Mouse (Mus musculus) CH12.LX (cell line): ENCODE measurements around the gene Gm42742. TPM values are rescaled to one million over a fixed set of nuclear protein-coding genes. Genes with fewer than 3 reads are reported as not detected.

Source experiments
- DNase-seq: peaks from one replicate; pipeline ENCODE4 v3.0.0-alpha.2; 2013; ENCODE audit errors: extremely low read depth
- H3K27ac ChIP-seq: 2 replicates; pipeline ENCODE4 v1.5.1; 2012; ENCODE audit warnings: low read depth, mild to moderate bottlenecking, control low read depth, moderate library complexity; ENCODE audit not compliant: insufficient read depth
- H3K27me3 ChIP-seq: replicated peaks from 2 replicates; pipeline ENCODE3; 2012; ENCODE audit warnings: inconsistent platforms
- H3K36me3 ChIP-seq, 2 experiments: replicated peaks in 1 of 2; 2 replicates each; pipeline versions ENCODE3 to v1.6.1; 2012; ENCODE audit warnings: inconsistent platforms in 1 of 2, low read length in 1 of 2, mild to moderate bottlenecking in 1 of 2, mixed read lengths in 1 of 2, moderate library complexity in 1 of 2; ENCODE audit not compliant: control insufficient read depth in 1 of 2, insufficient read depth in 1 of 2
- H3K4me1 ChIP-seq, 2 experiments: 2 replicates each; pipeline ENCODE4 v1.6.1; 2012; ENCODE audit warnings: inconsistent platforms in 1 of 2, moderate library complexity in 1 of 2; ENCODE audit not compliant: insufficient read depth in 2 of 2, control insufficient read depth in 1 of 2
- H3K4me2 ChIP-seq: 2 replicates; pipeline ENCODE4 v1.6.1; 2012; ENCODE audit warnings: low read depth, mild to moderate bottlenecking, control low read depth; ENCODE audit not compliant: poor library complexity, insufficient read depth, severe bottlenecking
- H3K4me3 ChIP-seq, 3 experiments: fragments of 150-350 bp in 1 of 3; sonication (generic) in 1 of 3; replicated peaks in 1 of 3; 2 replicates each; pipeline versions ENCODE3 to v1.5.1; 2011 to 2012; ENCODE audit warnings: low read depth in 2 of 3, low read length in 2 of 3, mild to moderate bottlenecking in 2 of 3, moderate library complexity in 2 of 3, control low read depth in 1 of 3, improper control_type of control experiment in 1 of 3, inconsistent platforms in 1 of 3, mixed read lengths in 1 of 3; ENCODE audit not compliant: poor library complexity in 1 of 3
- H3K79me2 ChIP-seq: replicated peaks from 2 replicates; pipeline ENCODE4 v1.6.1; 2012; ENCODE audit warnings: mild to moderate bottlenecking, moderate library complexity; ENCODE audit not compliant: control insufficient read depth, poor library complexity, insufficient read depth, severe bottlenecking; ENCODE audit errors: extremely low read depth
- H3K9ac ChIP-seq: 2 replicates; pipeline ENCODE4 v1.6.1; 2012; ENCODE audit warnings: low read depth, mild to moderate bottlenecking, control low read depth, moderate library complexity; ENCODE audit not compliant: insufficient read depth
- H3K9me3 ChIP-seq: replicated peaks from 2 replicates; pipeline ENCODE3; 2012; ENCODE audit warnings: low read length, inconsistent platforms, mixed read lengths
- BHLHE40 ChIP-seq: IDR thresholded peaks from 2 replicates; pipeline ENCODE4 v1.6.1; 2011; ENCODE audit warnings: mild to moderate bottlenecking, low read depth, low read length, improper control_type of control experiment
- CTCF ChIP-seq, 2 experiments: IDR thresholded peaks in 1 of 2; conservative IDR thresholded peaks in 1 of 2; 2 replicates each; pipeline ENCODE4 v1.5.1; 2011 to 2012; ENCODE audit warnings: low read depth in 2 of 2, low read length in 2 of 2, improper control_type of control experiment in 1 of 2, inconsistent platforms in 1 of 2, mild to moderate bottlenecking in 1 of 2, moderate library complexity in 1 of 2
- EP300 ChIP-seq: IDR thresholded peaks from 2 replicates; pipeline ENCODE4 v1.6.1; 2011; ENCODE audit warnings: low read length, improper control_type of control experiment
- GABPA ChIP-seq: IDR thresholded peaks from 2 replicates; pipeline ENCODE4 v1.6.1; 2012; ENCODE audit warnings: low read depth, low read length, improper control_type of control experiment, inconsistent platforms; ENCODE audit not compliant: insufficient replicate concordance
- IRF4 ChIP-seq: IDR thresholded peaks from 2 replicates; pipeline ENCODE4 v1.6.1; 2014; ENCODE audit warnings: low read depth, mild to moderate bottlenecking, inconsistent platforms, low read length, improper control_type of control experiment
- JUN ChIP-seq: IDR thresholded peaks from 2 replicates; pipeline ENCODE4 v1.6.1; 2011; ENCODE audit warnings: low read depth, mild to moderate bottlenecking, low read length, improper control_type of control experiment, moderate library complexity; ENCODE audit not compliant: insufficient read depth
- JUND ChIP-seq: conservative IDR thresholded peaks from 2 replicates; pipeline ENCODE4 v1.6.1; 2011; ENCODE audit warnings: low read depth, low read length, improper control_type of control experiment
- KAT2A ChIP-seq: IDR thresholded peaks from 2 replicates; pipeline ENCODE4 v1.6.1; 2012; ENCODE audit warnings: low read length, improper control_type of control experiment, inconsistent platforms; ENCODE audit not compliant: insufficient replicate concordance
- MAFK ChIP-seq: IDR thresholded peaks from 2 replicates; pipeline ENCODE4 v1.6.1; 2011; ENCODE audit warnings: low read length, improper control_type of control experiment; ENCODE audit not compliant: insufficient replicate concordance
- MAX ChIP-seq: IDR thresholded peaks from 2 replicates; pipeline ENCODE4 v1.6.1; 2011; ENCODE audit warnings: low read length, improper control_type of control experiment
- MEF2A ChIP-seq: IDR thresholded peaks from 2 replicates; pipeline ENCODE4 v1.6.1; 2014; ENCODE audit warnings: low read depth, mild to moderate bottlenecking, inconsistent platforms, low read length, improper control_type of control experiment, borderline replicate concordance
- MXI1 ChIP-seq: IDR thresholded peaks from 2 replicates; pipeline ENCODE4 v1.6.1; 2011; ENCODE audit warnings: mild to moderate bottlenecking, low read depth, low read length, improper control_type of control experiment
- MYC ChIP-seq: IDR thresholded peaks from 2 replicates; pipeline ENCODE4 v1.6.1; 2011; ENCODE audit warnings: low read depth, mild to moderate bottlenecking, improper control_type of control experiment, low read length
- NELFE ChIP-seq: IDR thresholded peaks from 2 replicates; pipeline ENCODE4 v1.6.1; 2011; ENCODE audit warnings: low read depth, low read length, improper control_type of control experiment
- POLR2AphosphoS2 ChIP-seq: IDR thresholded peaks from 2 replicates; pipeline ENCODE4 v1.6.1; 2011; ENCODE audit warnings: low read depth, low read length, improper control_type of control experiment
- RAD21 ChIP-seq: IDR thresholded peaks from 2 replicates; pipeline ENCODE4 v1.6.1; 2011; ENCODE audit warnings: low read depth, mild to moderate bottlenecking, low read length, improper control_type of control experiment, moderate library complexity
- SIN3A ChIP-seq: IDR thresholded peaks from 2 replicates; pipeline ENCODE4 v1.6.1; 2012; ENCODE audit warnings: low read length, improper control_type of control experiment, inconsistent platforms
- SMC3 ChIP-seq: IDR thresholded peaks from 2 replicates; pipeline ENCODE4 v1.6.1; 2011; ENCODE audit warnings: low read depth, low read length, improper control_type of control experiment
- TBP ChIP-seq: conservative IDR thresholded peaks from 2 replicates; pipeline ENCODE4 v1.6.1; 2011; ENCODE audit warnings: low read depth, low read length, improper control_type of control experiment
- USF2 ChIP-seq: conservative IDR thresholded peaks from 2 replicates; pipeline ENCODE4 v1.6.1; 2011; ENCODE audit warnings: low read depth, low read length, improper control_type of control experiment
- ZC3H11A ChIP-seq: IDR thresholded peaks from 2 replicates; pipeline ENCODE4 v1.6.1; 2012; ENCODE audit warnings: low read depth, mild to moderate bottlenecking, inconsistent platforms, low read length, improper control_type of control experiment
- ZKSCAN1 ChIP-seq: IDR thresholded peaks from 2 replicates; pipeline ENCODE4 v1.6.1; 2012; ENCODE audit warnings: low read depth, inconsistent platforms, low read length, improper control_type of control experiment, borderline replicate concordance
- dilution Hi-C: fragments of 300-500 bp; cut with MboI; formaldehyde crosslinking; loops from 2 replicates; pipeline ENCODE4 v1.14.3; 2020; ENCODE audit warnings: low sequenced_read_pairs; ENCODE audit not compliant: extremely low pct_unique_long_range_greater_than_20kb, extremely low pct_ligation_motif_present
- in situ Hi-C: fragments of 300-500 bp; cut with MboI; formaldehyde crosslinking; loops from 3 replicates; pipeline ENCODE4 v1.14.3; 2019; ENCODE audit warnings: low sequenced_read_pairs, low pct_ligation_motif_present, low pct_unique_long_range_greater_than_20kb, mixed read lengths
- polyA plus RNA-seq: library from polyadenylated mRNA; unstranded; fragments of >175 nt; gene quantifications from 2 replicates; pipeline ENCODE4 v1.2.1, GENCODE M21; 2012; ENCODE audit warnings: low read depth; ENCODE audit not compliant: insufficient read length
- total RNA-seq, 2 experiments: library from RNA; depleted of rRNA; stranded (reverse); fragments of 300-350 nt in 1 of 2; fragments of >200 nt in 1 of 2; gene quantifications; 2 replicates each; pipeline ENCODE4 v1.2.3; 2012 to 2014

Gene Gm42742
- total and polyA plus RNA-seq, 3 experiments, result 6.1 to 45.1 (median 16.0) TPM

- peaks cover 9% of the 10 kb centered on the region for H3K9me3 ChIP-seq
- H3K79me2 ChIP-seq, result no peaks in the 10 kb centered on the region
- peaks cover 0 to 9% of the 10 kb centered on the region in 2 experiments; a peak in 2 of 4 replicates for H3K4me1 ChIP-seq
- H3K9ac ChIP-seq, result no peak overlapping the region
- TF ChIP-seq EP300, result no peak
- no peak for TF ChIP-seq MXI1
- no peak for TF ChIP-seq ZKSCAN1
- no peak for TF ChIP-seq ZC3H11A
- no peak for TF ChIP-seq SMC3
- no peak for TF ChIP-seq POLR2AphosphoS2
- TF ChIP-seq MEF2A, result no peak
- H3K27me3 ChIP-seq, result no peaks in the 10 kb centered on the region
- in situ Hi-C loops, result loop anchor here (25.0 kb wide), 1 partner anchor 788 kb away; the partner anchor contains the start of genes Gm49388 and Setd1a
- no peak overlapping the region for H3K4me2 ChIP-seq
- no peak overlapping the region for H3K4me3 ChIP-seq
- no peak for DNase-seq
- dilution Hi-C loops, result no loop called here
- H3K27ac ChIP-seq, result no peak overlapping the region
- H3K36me3 ChIP-seq, result peaks cover 49 to 77% of the 10 kb centered on the region in 2 experiments
Observed at GRCm38 (mm10) chr7:126999568-126999967, 21.3 kb downstream of the Gm42742 start.

- no peak for DNase-seq
- Histone ChIP-seq H3K27me3 (no peaks in the 10 kb centered on the region), H3K9me3 (peaks cover 9% of the 10 kb centered on the region), H3K27ac (no peak overlapping the region), H3K4me2 (no peak overlapping the region), H3K4me1 (0 out of 4 replicates have a peak, but pooled peaks cover 0 to 4% of the 10 kb centered on the region in 2 experiments), H3K79me2 (no peaks in the 10 kb centered on the region), H3K9ac (no peak overlapping the region), H3K4me3 (no peak overlapping the region), H3K36me3 (peaks cover 61 to 89% of the 10 kb centered on the region in 2 experiments)
- TF ChIP-seq CTCF (conservative IDR thresholded peaks at IDR 0.05 in 1 of 2, IDR thresholded peaks at IDR 0.05 in 1 of 2; ENCODE audit: low read depth in 2 of 2, low read length in 2 of 2), result peak in 1 of 2 experiments; percentile 46; a peak in 2 of 4 replicates
- TF ChIP-seq RAD21, result peak; percentile 6
- no peak for TF ChIP-seq USF2
- peak; percentile 30 for TF ChIP-seq SMC3
- in situ Hi-C loops (loop anchor here (25.0 kb wide), 1 partner anchor 791 kb away; the partner anchor contains the start of genes Gm49388 and Setd1a), dilution Hi-C loops (no loop called here)
Observed at GRCm38 (mm10) chr7:126996449-126996848, 24.4 kb downstream of the Gm42742 start.

- H3K79me2 ChIP-seq, result no peaks in the 10 kb centered on the region
- H3K27me3 ChIP-seq, result no peaks in the 10 kb centered on the region
- no peak overlapping the region for H3K27ac ChIP-seq
- H3K36me3 ChIP-seq, result peaks cover 37 to 88% of the 10 kb centered on the region in 2 experiments
- 0 out of 4 replicates have a peak, but pooled peaks cover 0 to 4% of the 10 kb centered on the region in 2 experiments for H3K4me1 ChIP-seq
- H3K9me3 ChIP-seq, result no peaks in the 10 kb centered on the region
- in situ Hi-C loops, result loop anchor here (25.0 kb wide), 1 partner anchor 798 kb away; the partner anchor contains the start of genes Gm49388 and Setd1a
- H3K9ac ChIP-seq, result no peak overlapping the region
- H3K4me2 ChIP-seq, result no peak overlapping the region
- dilution Hi-C loops, result no loop called here
- no peak overlapping the region for H3K4me3 ChIP-seq
- TF ChIP-seq CTCF (conservative IDR thresholded peaks at IDR 0.05 in 1 of 2, IDR thresholded peaks at IDR 0.05 in 1 of 2; ENCODE audit: low read depth in 2 of 2, low read length in 2 of 2) (no peak), ZKSCAN1 (no peak), MYC (no peak), SMC3 (no peak), BHLHE40 (no peak), POLR2AphosphoS2 (no peak), JUN (no peak), MXI1 (no peak), NELFE (no peak), TBP (no peak), MAX (no peak), MAFK (no peak), SIN3A (no peak), JUND (no peak), IRF4 (no peak), KAT2A (no peak), GABPA (no peak), EP300 (no peak)
- no peak for DNase-seq
Observed at GRCm38 (mm10) chr7:126988816-126989215, 32.1 kb downstream of the Gm42742 start.
